Mouse (Mus musculus): ENCODE measurements around the gene Npc2. TPM values are rescaled to one million over a fixed set of nuclear protein-coding genes. Genes with fewer than 3 reads are reported as not detected.

The Npc2 gene
- polyA plus RNA-seq, 1 experiment from 2014 or later: 63.5 TPM

GRCm38 (mm10) chr12:84773476-84773875, 524 bp upstream of the Npc2 start:
- ATAC-seq (ENCODE audit: insufficient number of reproducible peaks, low FRiP score, low TSS enrichment, low read depth): no peak
- DNase-seq (ENCODE audit: low spot score): no peak
- 1% methylated on average over 20 of the region's 20 CpGs for WGBS

GRCm38 (mm10) chr12:84771981-84772520, 901 bp downstream of the Npc2 start:
- 5% methylated on average over 10 of the region's 10 CpGs for WGBS
- peak; percentile 50 for DNase-seq (ENCODE audit: low spot score)

More at GRCm38 (mm10) chr12:84773476-84773875, 524 bp upstream of the Npc2 start:
- no peaks in the 10 kb centered on the region; the same call in 1 of the 2 replicates for H3K36me3 ChIP-seq (ENCODE audit: control insufficient read depth, insufficient read depth, low read length)
- no peaks in the 10 kb centered on the region for H3K9me3 ChIP-seq (ENCODE audit: control insufficient read depth, low read length)
- H3K4me2 ChIP-seq (ENCODE audit: low read depth, severe bottlenecking): peak overlapping the region; percentile 60
- no peaks in the 10 kb centered on the region; the same call in 1 of the 2 replicates for H3K4me1 ChIP-seq (ENCODE audit: control insufficient read depth, insufficient read depth, low read length)
- peak overlapping the region; percentile 48 for H3K4me3 ChIP-seq (ENCODE audit: low read depth, low read length)
- peak overlapping the region; percentile 72 for H3K9ac ChIP-seq (ENCODE audit: low read length)
- H3K27me3 ChIP-seq (ENCODE audit: control insufficient read depth, insufficient read depth, low read length): no peaks in the 10 kb centered on the region
- H3K27ac ChIP-seq (replicated peaks; ENCODE audit: low read depth, low read length): no peak overlapping the region

GRCm38 (mm10) chr12:84769624-84770023, 3.3 kb downstream of the Npc2 start:
- ATAC-seq (ENCODE audit: insufficient number of reproducible peaks, low FRiP score, low TSS enrichment, low read depth): no peak
- Histone ChIP-seq H3K9ac (ENCODE audit: low read length) (no peak overlapping the region), H3K27ac (replicated peaks; ENCODE audit: low read depth, low read length) (no peak overlapping the region), H3K4me1 (ENCODE audit: control insufficient read depth, insufficient read depth, low read length) (no peaks in the 10 kb centered on the region; the same call in 1 of the 2 replicates), H3K36me3 (ENCODE audit: control insufficient read depth, insufficient read depth, low read length) (peaks cover 2% of the 10 kb centered on the region; the same call in 1 of the 2 replicates), H3K9me3 (ENCODE audit: control insufficient read depth, low read length) (no peaks in the 10 kb centered on the region), H3K27me3 (ENCODE audit: control insufficient read depth, insufficient read depth, low read length) (no peaks in the 10 kb centered on the region), H3K4me2 (ENCODE audit: low read depth, severe bottlenecking) (no peak overlapping the region), H3K4me3 (ENCODE audit: low read depth, low read length) (no peak overlapping the region)
- whole genome bisulfite sequencing: 85% methylated on average over 7 of the region's 7 CpGs
- no peak for DNase-seq (ENCODE audit: low spot score)

More at GRCm38 (mm10) chr12:84771981-84772520, 901 bp downstream of the Npc2 start:
- Histone ChIP-seq H3K4me3 (ENCODE audit: low read depth, low read length) (peak overlapping the region; percentile 48), H3K9ac (ENCODE audit: low read length) (peak overlapping the region; percentile 88), H3K36me3 (ENCODE audit: control insufficient read depth, insufficient read depth, low read length) (no peaks in the 10 kb centered on the region; the same call in 1 of the 2 replicates), H3K4me1 (ENCODE audit: control insufficient read depth, insufficient read depth, low read length) (no peaks in the 10 kb centered on the region; the same call in 1 of the 2 replicates), H3K9me3 (ENCODE audit: control insufficient read depth, low read length) (no peaks in the 10 kb centered on the region), H3K4me2 (ENCODE audit: low read depth, severe bottlenecking) (peak overlapping the region; percentile 60), H3K27ac (replicated peaks; ENCODE audit: low read depth, low read length) (peak overlapping the region; percentile 86; the same call in 1 of the 2 replicates), H3K27me3 (ENCODE audit: control insufficient read depth, insufficient read depth, low read length) (no peaks in the 10 kb centered on the region)
- ATAC-seq (ENCODE audit: insufficient number of reproducible peaks, low FRiP score, low TSS enrichment, low read depth): no peak

- Histone ChIP-seq H3K9ac (ENCODE audit: low read length) (no peak overlapping the region), H3K9me3 (ENCODE audit: control insufficient read depth, low read length) (no peaks in the 10 kb centered on the region), H3K4me1 (ENCODE audit: control insufficient read depth, insufficient read depth, low read length) (no peaks in the 10 kb centered on the region; the same call in 1 of the 2 replicates), H3K27me3 (ENCODE audit: control insufficient read depth, insufficient read depth, low read length) (no peaks in the 10 kb centered on the region), H3K27ac (replicated peaks; ENCODE audit: low read depth, low read length) (no peak overlapping the region), H3K4me3 (ENCODE audit: low read depth, low read length) (no peak overlapping the region), H3K4me2 (ENCODE audit: low read depth, severe bottlenecking) (no peak overlapping the region), H3K36me3 (ENCODE audit: control insufficient read depth, insufficient read depth, low read length) (peaks cover 12% of the 10 kb centered on the region; the same call in 1 of the 2 replicates)
- 91% methylated on average over 6 of the region's 6 CpGs for WGBS
- ATAC-seq (ENCODE audit: insufficient number of reproducible peaks, low FRiP score, low TSS enrichment, low read depth): no peak
- DNase-seq (ENCODE audit: low spot score): no peak
Observed at GRCm38 (mm10) chr12:84767510-84767909, 5.4 kb downstream of the Npc2 start.

- WGBS: 86% methylated on average over 5 of the region's 5 CpGs
- no peak for DNase-seq (ENCODE audit: low spot score)
- Histone ChIP-seq H3K4me3 (ENCODE audit: low read depth, low read length) (no peak overlapping the region), H3K27me3 (ENCODE audit: control insufficient read depth, insufficient read depth, low read length) (no peaks in the 10 kb centered on the region), H3K36me3 (ENCODE audit: control insufficient read depth, insufficient read depth, low read length) (peaks cover 14% of the 10 kb centered on the region; the same call in 1 of the 2 replicates), H3K9me3 (ENCODE audit: control insufficient read depth, low read length) (no peaks in the 10 kb centered on the region), H3K27ac (replicated peaks; ENCODE audit: low read depth, low read length) (no peak overlapping the region), H3K9ac (ENCODE audit: low read length) (no peak overlapping the region), H3K4me1 (ENCODE audit: control insufficient read depth, insufficient read depth, low read length) (no peaks in the 10 kb centered on the region), H3K4me2 (ENCODE audit: low read depth, severe bottlenecking) (no peak overlapping the region)
- ATAC-seq (ENCODE audit: insufficient number of reproducible peaks, low FRiP score, low TSS enrichment, low read depth): no peak
Observed at GRCm38 (mm10) chr12:84766113-84766735, 6.7 kb downstream of the Npc2 start.

- Histone ChIP-seq H3K36me3 (ENCODE audit: control insufficient read depth, insufficient read depth, low read length) (peaks cover 15% of the 10 kb centered on the region; the same call in 1 of the 2 replicates), H3K9me3 (ENCODE audit: control insufficient read depth, low read length) (no peaks in the 10 kb centered on the region), H3K4me1 (ENCODE audit: control insufficient read depth, insufficient read depth, low read length) (no peaks in the 10 kb centered on the region), H3K4me3 (ENCODE audit: low read depth, low read length) (no peak overlapping the region), H3K9ac (ENCODE audit: low read length) (no peak overlapping the region), H3K27me3 (ENCODE audit: control insufficient read depth, insufficient read depth, low read length) (no peaks in the 10 kb centered on the region), H3K27ac (replicated peaks; ENCODE audit: low read depth, low read length) (no peak overlapping the region), H3K4me2 (ENCODE audit: low read depth, severe bottlenecking) (no peak overlapping the region)
- DNase-seq (ENCODE audit: low spot score) (no peak), ATAC-seq (ENCODE audit: insufficient number of reproducible peaks, low FRiP score, low TSS enrichment, low read depth) (no peak)
- 90% methylated on average over 15 of the region's 15 CpGs for WGBS
Observed at GRCm38 (mm10) chr12:84765506-84765905, 7.4 kb downstream of the Npc2 start.

- H3K4me1 ChIP-seq (ENCODE audit: control insufficient read depth, insufficient read depth, low read length): no peaks in the 10 kb centered on the region
- no peak overlapping the region for H3K4me2 ChIP-seq (ENCODE audit: low read depth, severe bottlenecking)
- WGBS: 83% methylated on average over 7 of the region's 7 CpGs
- no peaks in the 10 kb centered on the region for H3K27me3 ChIP-seq (ENCODE audit: control insufficient read depth, insufficient read depth, low read length)
- DNase-seq (ENCODE audit: low spot score): no peak
- peaks cover 15% of the 10 kb centered on the region; the same call in 1 of the 2 replicates for H3K36me3 ChIP-seq (ENCODE audit: control insufficient read depth, insufficient read depth, low read length)
- H3K4me3 ChIP-seq (ENCODE audit: low read depth, low read length): no peak overlapping the region
- H3K27ac ChIP-seq (replicated peaks; ENCODE audit: low read depth, low read length): no peak overlapping the region
- H3K9ac ChIP-seq (ENCODE audit: low read length): no peak overlapping the region
- no peaks in the 10 kb centered on the region for H3K9me3 ChIP-seq (ENCODE audit: control insufficient read depth, low read length)
- no peak for ATAC-seq (ENCODE audit: insufficient number of reproducible peaks, low FRiP score, low TSS enrichment, low read depth)
Observed at GRCm38 (mm10) chr12:84764756-84765155, 8.2 kb downstream of the Npc2 start.

- H3K27ac ChIP-seq (replicated peaks; ENCODE audit: low read depth, low read length): no peak overlapping the region
- no peaks in the 10 kb centered on the region for H3K4me1 ChIP-seq (ENCODE audit: control insufficient read depth, insufficient read depth, low read length)
- WGBS: 91% methylated on average over 13 of the region's 13 CpGs
- H3K9ac ChIP-seq (ENCODE audit: low read length): no peak overlapping the region
- no peaks in the 10 kb centered on the region for H3K27me3 ChIP-seq (ENCODE audit: control insufficient read depth, insufficient read depth, low read length)
- H3K36me3 ChIP-seq (ENCODE audit: control insufficient read depth, insufficient read depth, low read length): peaks cover 15% of the 10 kb centered on the region; the same call in 1 of the 2 replicates
- no peak overlapping the region for H3K4me3 ChIP-seq (ENCODE audit: low read depth, low read length)
- DNase-seq (ENCODE audit: low spot score): no peak
- no peaks in the 10 kb centered on the region for H3K9me3 ChIP-seq (ENCODE audit: control insufficient read depth, low read length)
- H3K4me2 ChIP-seq (ENCODE audit: low read depth, severe bottlenecking): no peak overlapping the region
- no peak for ATAC-seq (ENCODE audit: insufficient number of reproducible peaks, low FRiP score, low TSS enrichment, low read depth)
Observed at GRCm38 (mm10) chr12:84763577-84764218, 9.3 kb downstream of the Npc2 start.

Measured in limb, embryonic 11.5 days (tissue).